Mouse (Mus musculus) liver, embryonic 13.5 days (tissue): ENCODE measurements around the gene Slc31a1. TPM values are rescaled to one million over a fixed set of nuclear protein-coding genes. Genes with fewer than 3 reads are reported as not detected.

Experiments
- ATAC-seq: fragments of 200-750 bp; cut with Nextera tagmentation; 2 replicates; pipeline ENCODE4 v1.8.0; 2017; ENCODE audit warnings: low read depth, mild to moderate bottlenecking, moderate number of reproducible peaks, moderate library complexity
- DNase-seq: peaks from one replicate; pipeline ENCODE4 v3.0.0; 2022
- H3K27ac ChIP-seq: fragments of 300-500 bp; sonication (generic); 2 replicates; pipeline ENCODE4 v1.5.1; 2015; ENCODE audit warnings: moderate library complexity, mild to moderate bottlenecking, inconsistent platforms
- H3K27me3 ChIP-seq: fragments of 300-500 bp; sonication (generic); 2 replicates; pipeline ENCODE4 v1.6.1; 2015; ENCODE audit warnings: mild to moderate bottlenecking, inconsistent platforms
- H3K36me3 ChIP-seq: fragments of 300-500 bp; sonication (generic); 2 replicates; pipeline ENCODE4 v1.6.1; 2015; ENCODE audit warnings: mild to moderate bottlenecking, inconsistent platforms
- H3K4me1 ChIP-seq: fragments of 300-500 bp; sonication (generic); replicated peaks from 2 replicates; pipeline ENCODE4 v1.6.1; 2015; ENCODE audit warnings: inconsistent platforms
- H3K4me2 ChIP-seq: fragments of 300-500 bp; sonication (generic); 2 replicates; pipeline ENCODE4 v1.6.1; 2015; ENCODE audit warnings: inconsistent platforms, mild to moderate bottlenecking, moderate library complexity
- H3K4me3 ChIP-seq: fragments of 300-500 bp; sonication (generic); replicated peaks from 2 replicates; pipeline ENCODE4 v1.5.1; 2015; ENCODE audit warnings: mild to moderate bottlenecking, inconsistent platforms
- H3K9ac ChIP-seq: fragments of 300-500 bp; sonication (generic); 2 replicates; pipeline ENCODE4 v1.6.1; 2015; ENCODE audit warnings: mild to moderate bottlenecking, inconsistent platforms
- H3K9me3 ChIP-seq: fragments of 300-500 bp; sonication (generic); replicated peaks from 2 replicates; pipeline ENCODE4 v1.6.1; 2016; ENCODE audit warnings: inconsistent platforms
- whole genome bisulfite sequencing: fragments of 180-500 bp; shearing (Covaris S2); methylation state at CpG from one replicate; pipeline ENCODE4 v1.1.7; 2015; ENCODE audit not compliant: insufficient replicate concordance; 5-methylcytosine and 5-hydroxymethylcytosine counted together
- polyA plus RNA-seq: library from polyadenylated mRNA; unstranded; fragments of >200 nt; fragmentation: Nextera tagmentation; extraction: Ambion mirVana; gene quantifications from 2 replicates; pipeline ENCODE4 v1.2.1, GENCODE M21; 2015

Slc31a1 gene
- polyA plus RNA-seq, 1 experiment from 2014 or later: 39.0 TPM

GRCm38 (mm10) chr4:62344000-62344399 is 16.5 kb upstream of the Slc31a1 start:
- 72% methylated on average over 1 of the region's 1 CpGs for WGBS
- no peaks in the 10 kb centered on the region for H3K9me3 ChIP-seq
- H3K4me2 ChIP-seq: no peak overlapping the region
- H3K9ac ChIP-seq: no peak overlapping the region
- H3K27me3 ChIP-seq: no peaks in the 10 kb centered on the region
- peaks cover 59% of the 10 kb centered on the region for H3K36me3 ChIP-seq
- DNase-seq (no peak), ATAC-seq (no peak)
- H3K4me1 ChIP-seq: peaks cover 10% of the 10 kb centered on the region
- no peak overlapping the region for H3K4me3 ChIP-seq
- no peak overlapping the region for H3K27ac ChIP-seq

DNA sequence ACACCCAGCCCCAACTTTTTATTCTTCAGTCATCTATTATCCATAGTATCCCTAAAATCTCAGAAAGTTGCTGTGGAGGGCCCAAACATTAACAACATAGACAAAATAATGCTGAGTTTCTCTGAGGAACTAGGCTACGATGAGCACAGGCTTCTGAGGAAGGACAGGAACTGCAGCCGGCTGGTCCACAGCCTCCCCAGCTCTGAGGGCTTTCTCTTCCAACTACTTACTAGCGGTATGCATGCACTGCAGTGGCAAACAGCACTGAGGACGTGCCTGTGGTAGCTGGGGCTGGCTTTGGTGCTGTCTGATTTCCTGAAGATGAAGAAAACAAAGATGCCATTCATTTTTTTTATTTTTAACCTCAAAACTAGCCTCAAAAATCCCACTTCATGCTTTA is 14.7 kb upstream of the Slc31a1 start:
- ATAC-seq: no peak
- Histone ChIP-seq H3K4me2 (no peak overlapping the region), H3K27ac (no peak overlapping the region), H3K9ac (no peak overlapping the region), H3K36me3 (peaks cover 53% of the 10 kb centered on the region), H3K4me3 (no peak overlapping the region), H3K9me3 (no peaks in the 10 kb centered on the region), H3K4me1 (peaks cover 14% of the 10 kb centered on the region), H3K27me3 (no peaks in the 10 kb centered on the region)
- 75% methylated on average over 4 of the region's 4 CpGs for WGBS
- no peak for DNase-seq

GRCm38 (mm10) chr4:62347605-62348328 is 12.8 kb upstream of the Slc31a1 start:
- Histone ChIP-seq H3K27ac (peak overlapping the region; percentile 2; the same call in 1 of the 2 replicates), H3K9me3 (no peaks in the 10 kb centered on the region), H3K4me3 (no peak overlapping the region), H3K36me3 (peaks cover 66% of the 10 kb centered on the region), H3K4me1 (peaks cover 14% of the 10 kb centered on the region), H3K4me2 (no peak overlapping the region), H3K9ac (no peak overlapping the region), H3K27me3 (no peaks in the 10 kb centered on the region)
- no peak for DNase-seq
- peak; percentile 46 for ATAC-seq
- 59% methylated on average over 9 of the region's 9 CpGs for WGBS

DNA sequence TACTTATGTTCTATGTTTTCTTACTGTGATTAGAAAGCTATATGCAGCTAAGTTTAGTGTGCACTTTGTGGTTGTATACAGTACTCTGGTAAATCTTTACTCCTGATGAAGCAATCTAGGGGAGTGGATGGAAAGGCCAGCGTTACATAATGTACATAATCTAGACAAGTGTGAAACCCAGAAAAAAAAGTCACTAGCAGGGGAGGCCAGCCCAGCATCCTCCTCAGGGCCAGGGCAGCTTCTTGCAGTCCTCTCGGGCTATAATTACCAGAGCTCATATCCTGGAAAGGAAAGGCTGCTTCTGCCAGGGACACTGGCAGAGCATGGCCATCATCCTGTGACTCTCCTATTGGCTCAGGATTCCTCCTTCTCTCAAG is 12.2 kb upstream of the Slc31a1 start:
- Histone ChIP-seq H3K9ac (no peak overlapping the region), H3K27ac (peak overlapping the region; percentile 65), H3K4me2 (no peak overlapping the region), H3K4me3 (no peak overlapping the region), H3K27me3 (no peaks in the 10 kb centered on the region), H3K36me3 (peaks cover 63% of the 10 kb centered on the region), H3K9me3 (no peaks in the 10 kb centered on the region), H3K4me1 (peaks cover 14% of the 10 kb centered on the region)
- peak; percentile 60 for ATAC-seq
- 51% methylated on average over 2 of the region's 2 CpGs for WGBS
- no peak for DNase-seq

GRCm38 (mm10) chr4:62349371-62349770 is 11.2 kb upstream of the Slc31a1 start:
- Histone ChIP-seq H3K4me1 (peaks cover 14% of the 10 kb centered on the region), H3K9ac (no peak overlapping the region), H3K27ac (no peak overlapping the region), H3K4me3 (no peak overlapping the region), H3K9me3 (no peaks in the 10 kb centered on the region), H3K27me3 (no peaks in the 10 kb centered on the region), H3K4me2 (no peak overlapping the region), H3K36me3 (peaks cover 60% of the 10 kb centered on the region)
- DNase-seq: no peak
- ATAC-seq: no peak
- 87% methylated on average over 2 of the region's 2 CpGs for WGBS

- peaks cover 15% of the 10 kb centered on the region for H3K36me3 ChIP-seq
- H3K27ac ChIP-seq: peak overlapping the region; percentile 19; the same call in 1 of the 2 replicates
- H3K4me3 ChIP-seq: no peak overlapping the region
- H3K27me3 ChIP-seq: no peaks in the 10 kb centered on the region
- DNase-seq (no peak), ATAC-seq (no peak)
- no peak overlapping the region for H3K4me2 ChIP-seq
- H3K9me3 ChIP-seq: no peaks in the 10 kb centered on the region
- H3K9ac ChIP-seq: no peak overlapping the region
- 41% methylated on average over 1 of the region's 1 CpGs for WGBS
- H3K4me1 ChIP-seq: peaks cover 41% of the 10 kb centered on the region
Observed at GRCm38 (mm10) chr4:62357631-62358148, 2.8 kb upstream of the Slc31a1 start.

DNA sequence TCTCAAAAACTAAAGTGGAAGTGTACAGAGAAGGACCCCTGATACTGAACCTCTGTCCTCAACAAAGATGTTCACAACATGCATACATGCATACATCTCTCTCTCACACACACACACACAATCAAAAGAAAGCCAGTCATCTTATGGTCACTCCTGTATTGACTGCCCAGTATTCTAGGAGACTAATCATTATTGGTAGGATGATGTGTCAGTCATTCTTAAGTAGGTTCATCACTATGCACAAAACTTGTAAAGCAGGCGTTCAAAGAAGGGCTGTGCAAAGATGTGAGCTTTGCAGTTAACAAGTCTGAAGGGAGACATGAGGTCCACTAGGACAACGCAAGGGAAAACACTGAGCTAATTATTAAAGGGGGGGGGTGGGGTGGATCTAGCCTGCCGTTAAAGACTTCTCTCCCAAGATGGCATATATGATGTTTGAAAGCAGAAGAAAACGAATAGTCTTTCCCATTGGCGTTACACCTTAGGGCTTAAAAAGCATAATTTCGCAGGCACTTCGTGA is 1.2 kb upstream of the Slc31a1 start:
- no peaks in the 10 kb centered on the region for H3K27me3 ChIP-seq
- H3K4me1 ChIP-seq: peaks cover 44% of the 10 kb centered on the region
- peaks cover 9% of the 10 kb centered on the region for H3K36me3 ChIP-seq
- peak overlapping the region; percentile 88 for H3K9ac ChIP-seq
- DNase-seq (no peak), ATAC-seq (no peak)
- H3K9me3 ChIP-seq: no peaks in the 10 kb centered on the region
- peak overlapping the region; percentile 89 for H3K4me3 ChIP-seq
- peak overlapping the region; percentile 76 for H3K4me2 ChIP-seq
- WGBS: 22% methylated on average over 7 of the region's 7 CpGs
- H3K27ac ChIP-seq: peak overlapping the region; percentile 85

DNA sequence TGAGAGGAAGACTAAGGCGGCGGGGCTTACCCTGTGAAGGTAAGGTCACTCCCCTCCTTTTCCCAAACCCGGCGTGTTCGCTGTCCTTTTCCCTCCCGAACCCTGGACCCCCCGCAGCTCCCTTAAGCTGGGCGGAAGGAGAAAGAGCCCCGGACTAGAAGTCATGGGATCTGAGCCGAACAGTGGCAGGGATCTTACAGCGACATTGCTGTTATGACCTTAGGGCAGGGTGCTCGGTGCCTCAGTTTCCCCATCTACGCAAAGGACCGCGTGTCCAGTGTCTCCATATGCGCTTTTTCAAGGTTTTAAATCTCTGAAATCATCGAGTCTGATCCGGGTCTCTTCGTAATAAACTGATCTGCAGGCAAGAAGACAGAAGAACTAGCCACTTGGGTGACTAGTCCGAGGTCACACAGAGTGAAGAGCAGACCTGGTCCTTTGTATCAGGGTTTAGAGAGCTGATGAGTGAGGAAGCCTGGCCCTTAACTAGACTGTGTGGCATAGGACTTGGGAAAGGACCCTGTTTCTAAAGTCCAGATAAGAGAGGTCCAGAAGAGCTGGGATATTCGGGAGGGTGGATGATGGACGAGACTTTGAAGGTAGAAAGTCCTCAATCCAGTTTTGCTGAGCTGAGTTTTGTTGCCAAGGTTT is 403 bp downstream of the Slc31a1 start:
- H3K27me3 ChIP-seq: no peaks in the 10 kb centered on the region
- peak overlapping the region; percentile 78 for H3K27ac ChIP-seq
- DNase-seq (no peak), ATAC-seq (peak; percentile 35; the same call in 1 of the 2 replicates)
- H3K9me3 ChIP-seq: no peaks in the 10 kb centered on the region
- H3K9ac ChIP-seq: peak overlapping the region; percentile 89
- H3K36me3 ChIP-seq: peaks cover 7% of the 10 kb centered on the region; the same call in 1 of the 2 replicates
- WGBS: under 1% methylated on average over 22 of the region's 22 CpGs
- peak overlapping the region; percentile 89 for H3K4me3 ChIP-seq
- peak overlapping the region; percentile 95 for H3K4me2 ChIP-seq
- H3K4me1 ChIP-seq: peaks cover 55% of the 10 kb centered on the region

DNA sequence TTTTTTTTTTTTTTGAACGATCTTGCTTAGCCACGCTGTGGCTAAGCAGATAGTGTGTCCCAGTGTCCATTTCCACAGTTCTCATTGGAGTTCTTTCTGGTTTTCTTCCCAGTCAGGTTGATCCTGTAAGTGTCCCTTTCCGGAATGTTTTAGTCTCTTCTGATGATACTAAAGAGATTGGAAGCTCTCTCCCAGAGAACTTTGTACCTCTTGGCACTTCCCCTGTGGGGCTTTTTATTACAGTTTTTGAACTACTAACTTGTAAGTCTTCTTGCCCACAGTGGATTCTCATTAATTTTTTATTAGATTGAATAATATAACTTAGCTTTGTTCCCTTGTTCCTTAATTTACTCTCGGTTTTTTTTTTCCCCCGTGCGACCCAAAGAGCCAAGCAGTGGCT is 1.0 kb downstream of the Slc31a1 start:
- Histone ChIP-seq H3K36me3 (peaks cover 6% of the 10 kb centered on the region; the same call in 1 of the 2 replicates), H3K9me3 (no peaks in the 10 kb centered on the region), H3K27me3 (no peaks in the 10 kb centered on the region), H3K4me2 (peak overlapping the region; percentile 95), H3K27ac (peak overlapping the region; percentile 78), H3K9ac (peak overlapping the region; percentile 89), H3K4me1 (peaks cover 62% of the 10 kb centered on the region), H3K4me3 (peak overlapping the region; percentile 89)
- DNase-seq: no peak
- WGBS: 20% methylated on average over 6 of the region's 6 CpGs
- ATAC-seq: no peak

- H3K27ac ChIP-seq: peak overlapping the region; percentile 78
- peak overlapping the region; percentile 89 for H3K4me3 ChIP-seq
- no peak for ATAC-seq
- peak overlapping the region; percentile 95 for H3K4me2 ChIP-seq
- no peak for DNase-seq
- peaks cover 65% of the 10 kb centered on the region for H3K4me1 ChIP-seq
- 87% methylated on average over 1 of the region's 1 CpGs for WGBS
- no peaks in the 10 kb centered on the region for H3K27me3 ChIP-seq
- H3K9ac ChIP-seq: peak overlapping the region; percentile 89
- 0 out of 2 replicates have a peak, but pooled peaks cover 1% of the 10 kb centered on the region for H3K36me3 ChIP-seq
- no peaks in the 10 kb centered on the region for H3K9me3 ChIP-seq
Observed at GRCm38 (mm10) chr4:62361997-62362396, 1.5 kb downstream of the Slc31a1 start.

DNA sequence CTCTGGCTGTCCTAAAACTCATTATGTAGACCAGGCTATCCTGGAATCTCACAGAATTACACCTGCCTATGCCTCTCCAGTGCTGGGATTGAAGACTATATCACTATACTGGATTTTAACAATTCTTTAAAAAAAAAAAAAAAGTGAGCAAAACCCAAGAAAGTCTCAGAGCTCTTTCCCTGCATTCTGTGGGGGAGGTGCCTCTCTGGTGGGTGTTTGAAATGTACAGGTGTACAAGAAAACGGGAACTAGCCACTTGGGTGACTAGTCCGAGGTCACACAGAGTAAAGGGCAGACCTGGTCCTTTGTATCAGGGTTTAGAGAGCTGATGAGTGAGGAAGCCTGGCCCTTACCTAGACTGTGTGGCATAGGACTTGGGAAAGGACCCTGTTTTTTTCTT is 1.9 kb downstream of the Slc31a1 start:
- H3K9ac ChIP-seq: peak overlapping the region; percentile 41; the same call in 1 of the 2 replicates
- H3K9me3 ChIP-seq: no peaks in the 10 kb centered on the region
- 47% methylated on average over 2 of the region's 2 CpGs for WGBS
- no peak overlapping the region for H3K27ac ChIP-seq
- H3K36me3 ChIP-seq: no peaks in the 10 kb centered on the region
- DNase-seq (no peak), ATAC-seq (no peak)
- H3K4me2 ChIP-seq: peak overlapping the region; percentile 95
- H3K27me3 ChIP-seq: no peaks in the 10 kb centered on the region
- peak overlapping the region; percentile 89; the same call in 1 of the 2 replicates for H3K4me3 ChIP-seq
- peaks cover 69% of the 10 kb centered on the region for H3K4me1 ChIP-seq
